Mouse (Mus musculus) stomach, postnatal 0 days (tissue): ENCODE data around the gene Ndufa10. TPM values are rescaled to one million over a fixed set of nuclear protein-coding genes. Genes with fewer than 3 reads are reported as not detected.

Source experiments
- ATAC-seq: fragments of 200-750 bp; cut with Nextera tagmentation; 2 replicates; pipeline ENCODE4 v1.8.0; 2017; ENCODE audit not compliant: low FRiP score, low TSS enrichment
- DNase-seq: peaks from one replicate; pipeline ENCODE4 v3.0.0-alpha.2; 2016; ENCODE audit warnings: low spot score
- H3K27ac ChIP-seq: fragments of 300-500 bp; sonication (generic); replicated peaks from 2 replicates; pipeline ENCODE4 v1.5.1; 2014; ENCODE audit warnings: mild to moderate bottlenecking, control low read depth
- H3K27me3 ChIP-seq: fragments of 300-500 bp; sonication (generic); 2 replicates; pipeline ENCODE4 v1.6.1; 2014; ENCODE audit warnings: low read length; ENCODE audit not compliant: control insufficient read depth, insufficient read depth
- H3K36me3 ChIP-seq: fragments of 300-500 bp; sonication (generic); 2 replicates; pipeline ENCODE4 v1.6.1; 2014; ENCODE audit warnings: low read length, mixed read lengths; ENCODE audit not compliant: control insufficient read depth, insufficient read depth
- H3K4me1 ChIP-seq: fragments of 300-500 bp; sonication (generic); replicated peaks from 2 replicates; pipeline ENCODE4 v1.6.1; 2014; ENCODE audit warnings: antibody characterized with exemption; ENCODE audit not compliant: control insufficient read depth, insufficient read depth
- H3K4me2 ChIP-seq: fragments of 300-500 bp; sonication (generic); replicated peaks from 2 replicates; pipeline ENCODE4 v1.6.1; 2014; ENCODE audit warnings: low read depth, mild to moderate bottlenecking, control low read depth, moderate library complexity
- H3K4me3 ChIP-seq: fragments of 300-500 bp; sonication (generic); 2 replicates; pipeline ENCODE4 v1.5.1; 2014; ENCODE audit warnings: low read depth, low read length, control low read depth
- H3K9ac ChIP-seq: fragments of 300-500 bp; sonication (generic); 2 replicates; pipeline ENCODE4 v1.6.1; 2014; ENCODE audit warnings: mild to moderate bottlenecking, low read length, control low read depth, mixed read lengths
- H3K9me3 ChIP-seq: fragments of 300-500 bp; sonication (generic); 2 replicates; pipeline ENCODE4 v1.6.1; 2016; ENCODE audit warnings: low read length; ENCODE audit not compliant: control insufficient read depth
- CTCF ChIP-seq: IDR thresholded peaks from 2 replicates; pipeline ENCODE4 v1.5.1; 2016; ENCODE audit warnings: antibody characterized with exemption, low read depth, mild to moderate bottlenecking, moderate library complexity
- EP300 ChIP-seq: optimal IDR thresholded peaks from 2 replicates; pipeline ENCODE3; 2016; ENCODE audit warnings: antibody characterized with exemption
- WGBS: fragments of 180-500 bp; shearing (Covaris S2); extraction: QIAGEN DNeasy Blood & Tissue Kit; methylation state at CpG from one replicate; pipeline ENCODE4 v1.1.7; 2014; 5-methylcytosine and 5-hydroxymethylcytosine counted together
- polyA plus RNA-seq: library from polyadenylated mRNA; unstranded; fragments of >200 nt; fragmentation: Nextera tagmentation; extraction: Ambion mirVana; gene quantifications from 2 replicates; pipeline ENCODE4 v1.2.1, GENCODE M21; 2015

Ndufa10 gene
- polyA plus RNA-seq, 1 experiment from 2014 or later = 229 TPM

GRCm38 (mm10) chr1:92436831-92437321 lies 36.8 kb downstream of the Ndufa10 start:
- ATAC-seq = no peak
- Histone ChIP-seq H3K36me3 (peaks cover 14% of the 10 kb centered on the region; the same call in 1 of the 2 replicates), H3K27me3 (no peaks in the 10 kb centered on the region), H3K4me1 (0 out of 2 replicates have a peak, but pooled peaks cover 3% of the 10 kb centered on the region), H3K9me3 (no peaks in the 10 kb centered on the region), H3K27ac (no peak overlapping the region), H3K4me2 (no peak overlapping the region), H3K4me3 (no peak overlapping the region), H3K9ac (no peak overlapping the region)
- TF ChIP-seq CTCF (peak; percentile 6; the same call in 1 of the 2 replicates), EP300 (no peak)
- 45% methylated on average over 4 of the region's 4 CpGs for WGBS
- peak; percentile 11 for DNase-seq

DNA sequence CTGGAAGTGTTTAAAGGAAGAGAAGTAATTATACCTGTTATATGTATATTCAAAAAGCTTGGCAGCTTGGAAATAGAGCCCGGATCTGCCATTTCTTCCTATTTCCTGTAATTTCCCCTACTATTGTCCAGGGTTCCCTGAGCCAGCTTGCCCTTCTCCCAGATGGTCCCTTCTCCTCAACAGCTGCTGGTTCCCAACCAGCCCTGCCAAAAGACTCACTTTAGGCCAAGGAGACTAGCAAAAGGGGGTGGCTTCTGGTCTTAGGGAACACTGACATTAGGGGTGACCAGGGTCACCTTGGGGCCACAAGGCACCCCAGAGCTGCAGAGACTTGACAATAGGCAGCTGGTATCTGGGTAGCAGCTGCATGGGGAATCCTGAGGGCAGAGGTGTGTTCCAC lies 38.7 kb downstream of the Ndufa10 start:
- ATAC-seq (no peak), DNase-seq (no peak)
- 74% methylated on average over 1 of the region's 1 CpGs for WGBS
- no peak overlapping the region for H3K4me3 ChIP-seq
- H3K9me3 ChIP-seq = no peaks in the 10 kb centered on the region
- 0 out of 2 replicates have a peak, but pooled peaks cover 3% of the 10 kb centered on the region for H3K4me1 ChIP-seq
- no peak overlapping the region for H3K4me2 ChIP-seq
- no peak for TF ChIP-seq CTCF
- no peak for TF ChIP-seq EP300
- no peak overlapping the region for H3K9ac ChIP-seq
- H3K36me3 ChIP-seq = peaks cover 3% of the 10 kb centered on the region; the same call in 1 of the 2 replicates
- H3K27ac ChIP-seq = no peak overlapping the region
- no peaks in the 10 kb centered on the region for H3K27me3 ChIP-seq

DNA sequence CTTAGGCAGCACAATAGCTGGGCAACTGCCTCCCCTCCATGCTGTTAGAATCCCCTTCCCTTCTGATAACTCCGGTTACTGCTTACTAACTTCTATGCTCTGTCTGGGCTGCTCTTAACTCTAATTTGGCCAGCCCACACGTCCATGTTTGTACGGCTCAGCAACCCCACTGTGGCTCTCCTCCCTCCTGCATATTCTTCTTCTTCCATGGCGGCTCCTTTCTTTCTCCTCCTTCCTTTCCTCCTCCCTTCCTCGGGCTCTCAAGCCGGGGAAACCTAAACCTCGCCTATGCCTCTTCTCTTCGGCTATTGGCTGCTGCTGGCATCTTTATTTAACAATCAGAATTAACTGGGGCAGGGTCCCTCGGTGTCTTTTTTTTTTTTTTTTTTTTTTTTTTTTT lies 40.9 kb downstream of the Ndufa10 start:
- TF ChIP-seq CTCF = no peak
- no peak for TF ChIP-seq EP300
- Histone ChIP-seq H3K27ac (no peak overlapping the region), H3K9me3 (no peaks in the 10 kb centered on the region), H3K4me3 (no peak overlapping the region), H3K4me1 (no peaks in the 10 kb centered on the region), H3K27me3 (no peaks in the 10 kb centered on the region), H3K36me3 (no peaks in the 10 kb centered on the region), H3K9ac (no peak overlapping the region), H3K4me2 (no peak overlapping the region)
- WGBS = 63% methylated on average over 9 of the region's 9 CpGs
- no peak for ATAC-seq
- no peak for DNase-seq

GRCm38 (mm10) chr1:92432098-92432497 lies 41.6 kb downstream of the Ndufa10 start:
- Histone ChIP-seq H3K27ac (no peak overlapping the region), H3K36me3 (no peaks in the 10 kb centered on the region), H3K27me3 (no peaks in the 10 kb centered on the region), H3K4me3 (no peak overlapping the region), H3K4me2 (no peak overlapping the region), H3K4me1 (no peaks in the 10 kb centered on the region), H3K9me3 (no peaks in the 10 kb centered on the region), H3K9ac (no peak overlapping the region)
- DNase-seq (no peak), ATAC-seq (no peak)
- TF ChIP-seq CTCF (no peak), EP300 (no peak)
- WGBS = 55% methylated on average over 4 of the region's 4 CpGs

DNA sequence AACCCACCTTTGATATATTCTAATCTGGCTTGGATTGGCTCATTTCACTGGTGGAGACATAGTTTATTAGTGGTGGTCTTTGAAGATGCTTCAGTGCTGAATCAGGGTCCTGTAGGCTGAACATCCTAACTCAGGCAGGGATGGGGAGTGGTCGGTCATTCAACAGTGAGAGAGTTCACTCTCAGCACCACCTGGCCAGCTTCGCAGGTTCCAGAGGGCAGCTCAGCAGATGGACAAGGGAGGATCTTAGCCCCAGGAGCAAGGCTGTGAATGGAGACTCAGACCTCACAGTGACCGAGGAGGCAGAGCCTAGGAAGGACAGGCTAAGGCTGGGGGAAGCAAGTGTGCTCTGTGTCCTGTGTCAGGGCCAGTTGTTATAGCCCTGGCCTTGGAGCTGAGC lies 42.2 kb downstream of the Ndufa10 start:
- Histone ChIP-seq H3K4me2 (no peak overlapping the region), H3K36me3 (no peaks in the 10 kb centered on the region), H3K27ac (no peak overlapping the region), H3K4me1 (no peaks in the 10 kb centered on the region), H3K9me3 (no peaks in the 10 kb centered on the region), H3K4me3 (no peak overlapping the region), H3K9ac (no peak overlapping the region), H3K27me3 (no peaks in the 10 kb centered on the region)
- TF ChIP-seq CTCF (no peak), EP300 (no peak)
- ATAC-seq (no peak), DNase-seq (no peak)
- 71% methylated on average over 3 of the region's 3 CpGs for WGBS

- 96% methylated on average over 1 of the region's 1 CpGs for WGBS
These were observed 42.7 kb downstream of the Ndufa10 start for GRCm38 (mm10) chr1:92430991-92431390.

More at GRCm38 (mm10) chr1:92430991-92431390, 42.7 kb downstream of the Ndufa10 start:
- DNase-seq = no peak
- Histone ChIP-seq H3K4me3 (no peak overlapping the region), H3K4me2 (no peak overlapping the region), H3K4me1 (no peaks in the 10 kb centered on the region), H3K9ac (no peak overlapping the region), H3K9me3 (no peaks in the 10 kb centered on the region), H3K36me3 (no peaks in the 10 kb centered on the region), H3K27ac (no peak overlapping the region), H3K27me3 (no peaks in the 10 kb centered on the region)
- TF ChIP-seq EP300 = no peak
- TF ChIP-seq CTCF = no peak
- ATAC-seq = no peak
